Mouse (Mus musculus) small intestine, adult 2 months (tissue): Measurements from ENCODE around the gene Adamtsl1.

Experiments
- CTCF ChIP-seq: fragments of 200-500 bp; IDR thresholded peaks from 2 replicates; pipeline ENCODE4 v1.5.1; 2012; ENCODE audit warnings: low read depth, mild to moderate bottlenecking, control low read depth, inconsistent platforms, low read length, moderate library complexity, mixed read lengths; ENCODE audit not compliant: insufficient replicate concordance, insufficient read length; ENCODE audit errors: extremely low read depth
- POLR2A ChIP-seq: fragments of 200-500 bp; IDR thresholded peaks from 2 replicates; pipeline ENCODE4 v1.6.1; 2012; ENCODE audit warnings: low read depth, mild to moderate bottlenecking, control low read depth, inconsistent platforms, low read length, moderate library complexity

DNA sequence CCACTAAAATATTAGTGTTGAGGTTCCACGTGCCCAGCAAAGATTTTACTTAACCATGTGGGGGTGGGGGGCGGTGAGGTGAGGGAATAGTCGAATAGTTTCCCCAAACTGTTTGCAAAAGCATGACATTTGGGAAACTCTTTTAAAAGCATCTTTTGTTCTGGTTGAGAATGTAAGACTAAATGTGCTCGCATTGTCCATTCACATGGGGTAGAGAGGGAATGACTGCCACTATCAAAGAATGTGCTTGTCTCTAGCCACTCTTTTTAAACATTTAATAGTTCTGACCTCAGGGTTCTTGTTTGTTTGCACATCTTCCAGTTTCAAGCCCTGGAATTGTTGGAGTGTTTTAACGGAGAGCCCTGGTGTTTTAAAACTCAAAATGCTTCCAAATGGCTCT lies 764.6 kb downstream of the Adamtsl1 start:
- TF ChIP-seq CTCF = no peak
- no peak for TF ChIP-seq POLR2A
